Mouse (Mus musculus) hindbrain, embryonic 12.5 days (tissue): ENCODE measurements at regions not wholly inside any gene's neighbourhood (a gene's known extent, or its start where the extent isn't known, plus 50 kb on each side); places are given as distances from the start of the nearest gene placed in this dataset.

ENCODE experiments used
- ATAC-seq: fragments of 200-750 bp; cut with Nextera tagmentation; 2 replicates; pipeline ENCODE4 v1.8.0; 2017; ENCODE audit warnings: moderate TSS enrichment; ENCODE audit not compliant: low FRiP score
- H3K27ac ChIP-seq: fragments of 300-500 bp; sonication (generic); 2 replicates; pipeline ENCODE4 v1.5.1; 2016; ENCODE audit warnings: mild to moderate bottlenecking
- H3K27me3 ChIP-seq: fragments of 300-500 bp; sonication (generic); 2 replicates; pipeline ENCODE4 v1.6.1; 2016; ENCODE audit warnings: mild to moderate bottlenecking
- H3K36me3 ChIP-seq: fragments of 300-500 bp; sonication (generic); 2 replicates; pipeline ENCODE4 v1.6.1; 2016; ENCODE audit warnings: mild to moderate bottlenecking
- H3K4me1 ChIP-seq: fragments of 300-500 bp; sonication (generic); 2 replicates; pipeline ENCODE4 v1.6.1; 2016
- H3K4me2 ChIP-seq: fragments of 300-500 bp; sonication (generic); replicated peaks from 2 replicates; pipeline ENCODE4 v1.6.1; 2016; ENCODE audit warnings: mild to moderate bottlenecking
- H3K4me3 ChIP-seq: fragments of 300-500 bp; sonication (generic); 2 replicates; pipeline ENCODE4 v1.5.1; 2016; ENCODE audit warnings: mild to moderate bottlenecking
- H3K9ac ChIP-seq: fragments of 300-500 bp; sonication (generic); 2 replicates; pipeline ENCODE4 v1.6.1; 2016; ENCODE audit warnings: mild to moderate bottlenecking, moderate library complexity
- H3K9me3 ChIP-seq: fragments of 300-500 bp; sonication (generic); replicated peaks from 2 replicates; pipeline ENCODE4 v1.6.1; 2016; ENCODE audit warnings: mild to moderate bottlenecking
- WGBS: fragments of 180-500 bp; shearing (Covaris S2); methylation state at CpG from one replicate; pipeline ENCODE4 v1.1.7; 2016; 5-methylcytosine and 5-hydroxymethylcytosine counted together

- no peak overlapping the region for H3K9ac ChIP-seq
- no peak for ATAC-seq
- no peak overlapping the region for H3K4me3 ChIP-seq
- no peaks in the 10 kb centered on the region for H3K27me3 ChIP-seq
- no peaks in the 10 kb centered on the region for H3K9me3 ChIP-seq
- H3K27ac ChIP-seq, result no peak overlapping the region
- H3K4me2 ChIP-seq, result no peak overlapping the region
- no peaks in the 10 kb centered on the region for H3K36me3 ChIP-seq
- 80% methylated on average over 2 of the region's 2 CpGs for WGBS
- no peaks in the 10 kb centered on the region for H3K4me1 ChIP-seq
Measured at GRCm38 (mm10) chr12:94691341-94692029, 1000.5 kb upstream of the Flrt2 start.

DNA sequence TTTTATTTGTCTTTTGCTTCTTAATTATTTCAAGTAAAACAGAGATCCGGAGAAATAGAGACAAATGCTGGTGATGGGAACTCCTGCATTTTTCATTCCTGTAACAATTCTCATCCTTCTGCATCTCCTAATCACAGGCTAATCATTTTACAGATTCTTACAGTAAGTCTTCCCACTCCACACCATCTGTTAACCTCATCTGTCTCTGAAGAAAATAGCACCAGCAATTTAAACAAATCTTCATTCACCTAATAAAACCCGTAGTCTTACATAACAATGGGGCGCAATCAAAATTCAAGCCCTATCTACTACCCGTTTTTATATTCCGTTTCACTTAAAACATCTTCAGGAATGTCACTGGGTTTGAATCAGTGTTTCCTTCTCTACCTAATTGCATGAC is 960.6 kb upstream of the Flrt2 start:
- no peaks in the 10 kb centered on the region for H3K9me3 ChIP-seq
- H3K27ac ChIP-seq, result no peak overlapping the region
- ATAC-seq, result no peak

GRCm38 (mm10) chr12:94733179-94733578 is 958.8 kb upstream of the Flrt2 start:
- H3K27ac ChIP-seq, result no peak overlapping the region
- no peaks in the 10 kb centered on the region for H3K27me3 ChIP-seq
- 46% methylated on average over 4 of the region's 4 CpGs for WGBS
- H3K9me3 ChIP-seq, result no peaks in the 10 kb centered on the region
- no peak overlapping the region for H3K4me2 ChIP-seq
- peaks cover 5% of the 10 kb centered on the region; the same call in 1 of the 2 replicates for H3K4me1 ChIP-seq
- no peak for ATAC-seq
- no peak overlapping the region for H3K4me3 ChIP-seq
- H3K9ac ChIP-seq, result no peak overlapping the region
- H3K36me3 ChIP-seq, result no peaks in the 10 kb centered on the region

More for the DNA sequence above, 960.6 kb upstream of the Flrt2 start:
- H3K4me2 ChIP-seq, result no peak overlapping the region
- no peak overlapping the region for H3K4me3 ChIP-seq
- H3K9ac ChIP-seq, result no peak overlapping the region
- H3K27me3 ChIP-seq, result no peaks in the 10 kb centered on the region
- WGBS, result 78% methylated on average over 5 of the region's 5 CpGs
- H3K4me1 ChIP-seq, result peaks cover 5% of the 10 kb centered on the region; the same call in 1 of the 2 replicates
- H3K36me3 ChIP-seq, result no peaks in the 10 kb centered on the region

DNA sequence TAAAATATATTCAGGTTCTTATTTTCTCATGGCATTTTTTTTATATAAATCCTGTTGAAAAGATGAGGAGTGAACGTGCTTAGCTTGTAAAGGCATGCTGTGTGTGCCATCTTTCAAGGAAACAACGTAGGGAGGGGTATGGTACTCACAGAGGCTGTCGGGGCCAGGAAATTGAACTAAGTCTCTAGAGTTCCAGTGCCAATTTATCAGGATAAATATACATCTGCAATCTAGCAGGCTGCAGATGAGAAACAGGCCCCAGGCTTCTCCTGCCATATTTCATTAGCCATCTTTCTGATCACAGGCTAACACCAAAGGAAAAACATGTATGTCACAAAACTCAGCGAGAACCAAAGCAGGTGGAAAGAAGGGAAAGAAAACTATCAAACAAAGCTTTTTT is 954.8 kb upstream of the Flrt2 start:
- Histone ChIP-seq H3K27me3 (no peaks in the 10 kb centered on the region), H3K4me2 (no peak overlapping the region), H3K9ac (no peak overlapping the region), H3K27ac (no peak overlapping the region), H3K36me3 (no peaks in the 10 kb centered on the region), H3K4me3 (no peak overlapping the region), H3K4me1 (peaks cover 5% of the 10 kb centered on the region; the same call in 1 of the 2 replicates), H3K9me3 (no peaks in the 10 kb centered on the region)
- 64% methylated on average over 4 of the region's 4 CpGs for WGBS
- no peak for ATAC-seq

DNA sequence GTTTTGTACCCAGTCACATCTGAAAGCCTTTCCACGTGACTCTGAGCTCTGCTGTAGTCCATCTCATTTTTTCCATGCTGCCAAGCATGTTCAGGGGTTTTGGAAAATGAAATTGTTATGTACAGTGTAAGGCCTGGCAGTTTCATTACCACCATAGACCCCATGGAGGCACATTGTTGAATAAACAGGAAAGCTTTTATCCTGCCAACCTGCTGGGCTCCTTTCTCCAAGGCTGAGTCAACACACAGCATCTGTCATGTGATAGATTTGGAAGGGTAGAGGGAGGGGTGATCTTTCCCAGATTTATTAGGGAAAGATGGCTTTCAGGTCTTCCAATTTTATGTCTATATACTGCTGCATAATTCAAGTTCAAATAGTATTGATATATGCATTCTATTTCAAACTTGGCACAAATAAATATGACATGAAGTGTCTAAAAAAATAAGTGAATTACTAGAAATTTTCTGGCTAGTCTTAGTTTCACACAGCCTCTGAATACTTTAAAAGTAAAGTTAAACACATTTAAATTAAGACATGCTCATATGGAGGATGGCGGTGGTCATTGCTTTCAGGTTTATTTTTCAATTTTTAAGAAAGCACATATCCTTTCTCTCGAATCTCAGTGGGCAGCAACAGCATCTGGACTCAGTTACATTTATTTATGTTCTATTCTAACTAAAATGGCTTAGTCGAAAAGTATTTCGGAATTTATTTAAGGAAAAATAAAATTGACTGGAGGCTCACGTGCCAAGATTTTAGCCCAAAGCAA is 942.1 kb upstream of the Flrt2 start:
- Histone ChIP-seq H3K4me1 (no peaks in the 10 kb centered on the region), H3K4me3 (no peak overlapping the region), H3K27ac (no peak overlapping the region), H3K36me3 (no peaks in the 10 kb centered on the region), H3K9me3 (no peaks in the 10 kb centered on the region), H3K27me3 (no peaks in the 10 kb centered on the region), H3K4me2 (no peak overlapping the region), H3K9ac (no peak overlapping the region)
- WGBS, result 76% methylated on average over 6 of the region's 6 CpGs
- ATAC-seq, result no peak

DNA sequence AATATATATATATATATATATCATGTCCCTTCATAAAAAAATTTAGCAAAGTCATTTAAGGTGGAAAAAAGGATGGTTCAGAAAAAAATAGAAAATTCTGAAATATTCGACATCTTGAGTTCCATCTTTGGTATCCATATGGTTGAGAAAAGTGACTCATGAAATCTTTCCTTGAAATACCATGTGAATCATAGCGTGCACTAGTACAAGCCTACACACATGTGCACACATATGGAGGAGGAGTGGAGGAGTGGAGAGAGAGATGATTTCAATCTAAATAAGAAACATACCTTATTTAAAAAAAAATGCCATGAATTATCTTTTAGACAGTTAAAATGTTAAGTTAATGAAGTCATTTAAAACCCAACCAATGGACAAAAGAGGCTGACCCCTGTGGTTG is 936.3 kb upstream of the Flrt2 start:
- H3K36me3 ChIP-seq, result no peaks in the 10 kb centered on the region
- no peaks in the 10 kb centered on the region for H3K27me3 ChIP-seq
- ATAC-seq, result no peak
- no peak overlapping the region for H3K4me2 ChIP-seq
- WGBS, result 92% methylated on average over 2 of the region's 2 CpGs
- H3K4me1 ChIP-seq, result no peaks in the 10 kb centered on the region
- H3K9me3 ChIP-seq, result no peaks in the 10 kb centered on the region
- no peak overlapping the region for H3K4me3 ChIP-seq
- H3K9ac ChIP-seq, result no peak overlapping the region
- H3K27ac ChIP-seq, result no peak overlapping the region

GRCm38 (mm10) chr12:94795913-94796615 is 896.0 kb upstream of the Flrt2 start:
- H3K9me3 ChIP-seq, result no peaks in the 10 kb centered on the region
- H3K4me3 ChIP-seq, result no peak overlapping the region
- 62% methylated on average over 5 of the region's 5 CpGs for WGBS
- H3K27me3 ChIP-seq, result no peaks in the 10 kb centered on the region
- H3K27ac ChIP-seq, result no peak overlapping the region
- no peak for ATAC-seq
- no peaks in the 10 kb centered on the region for H3K36me3 ChIP-seq
- H3K4me1 ChIP-seq, result no peaks in the 10 kb centered on the region
- H3K4me2 ChIP-seq, result no peak overlapping the region
- no peak overlapping the region for H3K9ac ChIP-seq

DNA sequence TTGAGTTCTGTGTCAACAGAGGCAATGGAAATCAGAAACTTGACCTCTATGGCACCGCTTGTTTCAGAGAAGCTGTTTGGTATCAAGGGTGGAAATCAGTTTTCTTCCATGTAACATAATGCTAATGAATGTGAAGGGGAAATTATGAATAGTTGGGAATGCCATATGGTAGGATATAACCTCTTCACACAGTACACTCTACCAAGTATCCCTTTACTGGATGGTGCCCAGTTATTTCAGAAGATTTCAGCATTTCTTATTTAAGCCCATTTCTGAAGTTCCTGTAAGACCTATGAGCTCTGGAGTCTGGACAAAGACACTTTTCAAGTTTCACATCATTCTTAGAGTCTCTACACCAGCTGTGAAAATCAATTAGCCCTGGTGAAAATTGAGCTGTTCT is 887.3 kb upstream of the Flrt2 start:
- 0 out of 2 replicates have a peak, but pooled peaks have one; percentile 40 for ATAC-seq
- no peak overlapping the region for H3K4me2 ChIP-seq
- H3K36me3 ChIP-seq, result no peaks in the 10 kb centered on the region
- no peak overlapping the region for H3K27ac ChIP-seq
- no peaks in the 10 kb centered on the region for H3K27me3 ChIP-seq
- H3K9ac ChIP-seq, result no peak overlapping the region
- WGBS, result 88% methylated on average over 1 of the region's 1 CpGs
- H3K4me1 ChIP-seq, result no peaks in the 10 kb centered on the region; the same call in 1 of the 2 replicates
- H3K4me3 ChIP-seq, result no peak overlapping the region
- H3K9me3 ChIP-seq, result no peaks in the 10 kb centered on the region

- Histone ChIP-seq H3K9me3 (no peaks in the 10 kb centered on the region), H3K4me2 (no peak overlapping the region), H3K27me3 (no peaks in the 10 kb centered on the region), H3K4me3 (no peak overlapping the region), H3K9ac (no peak overlapping the region), H3K36me3 (no peaks in the 10 kb centered on the region), H3K27ac (no peak overlapping the region), H3K4me1 (no peaks in the 10 kb centered on the region)
- ATAC-seq, result no peak
- WGBS, result 88% methylated on average over 2 of the region's 2 CpGs
Measured at GRCm38 (mm10) chr12:94831400-94831799, 860.6 kb upstream of the Flrt2 start.

- Histone ChIP-seq H3K27me3 (no peaks in the 10 kb centered on the region), H3K4me1 (no peaks in the 10 kb centered on the region), H3K36me3 (no peaks in the 10 kb centered on the region), H3K4me3 (no peak overlapping the region), H3K27ac (no peak overlapping the region), H3K9me3 (no peaks in the 10 kb centered on the region), H3K9ac (no peak overlapping the region), H3K4me2 (no peak overlapping the region)
- ATAC-seq, result no peak
Measured at GRCm38 (mm10) chr12:94862720-94863119, 829.3 kb upstream of the Flrt2 start.

DNA sequence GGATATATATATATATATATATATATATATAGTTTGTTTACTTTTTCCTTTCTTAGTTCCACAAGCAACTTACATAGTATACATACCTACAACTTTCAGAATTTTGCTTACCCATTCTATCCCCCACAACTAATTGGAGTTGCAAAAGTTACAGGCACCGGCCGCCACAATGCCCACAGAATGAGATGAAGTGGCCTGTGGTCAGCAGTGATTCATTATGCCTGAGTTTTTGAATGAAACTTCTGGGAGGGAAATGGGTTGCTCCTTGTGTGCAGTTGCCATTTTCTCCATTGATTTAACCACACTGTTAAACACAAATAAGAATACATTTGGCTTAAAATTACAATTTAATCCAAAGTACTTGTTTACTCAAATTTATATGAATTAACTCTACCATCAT is 781.2 kb upstream of the Flrt2 start:
- Histone ChIP-seq H3K27ac (no peak overlapping the region), H3K4me3 (no peak overlapping the region), H3K9ac (no peak overlapping the region), H3K36me3 (no peaks in the 10 kb centered on the region), H3K4me1 (no peaks in the 10 kb centered on the region), H3K9me3 (no peaks in the 10 kb centered on the region), H3K4me2 (no peak overlapping the region), H3K27me3 (no peaks in the 10 kb centered on the region)
- ATAC-seq, result no peak
- 78% methylated on average over 2 of the region's 2 CpGs for WGBS

DNA sequence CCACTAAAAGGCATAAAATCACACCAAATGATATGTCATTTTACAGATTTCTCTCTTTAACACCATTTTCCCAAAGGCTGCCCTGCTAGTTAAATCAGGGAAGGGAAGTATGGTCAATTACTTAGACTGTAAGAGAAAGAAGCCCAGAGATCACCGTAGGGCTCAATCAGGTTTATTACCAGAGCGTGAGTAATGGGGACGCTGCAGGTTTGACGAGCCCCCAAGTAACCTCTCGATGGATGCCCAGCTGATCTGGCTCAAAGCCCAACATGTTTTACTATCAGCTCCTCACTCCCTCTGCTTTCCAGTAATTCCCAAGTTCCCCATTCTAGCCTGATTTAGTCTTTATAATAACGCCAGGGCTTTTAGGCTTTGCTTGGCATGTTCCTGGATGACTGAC is 749.0 kb upstream of the Flrt2 start:
- no peak overlapping the region for H3K4me2 ChIP-seq
- 85% methylated on average over 6 of the region's 6 CpGs for whole genome bisulfite sequencing

More for the DNA sequence above, 749.0 kb upstream of the Flrt2 start:
- no peak overlapping the region for H3K9ac ChIP-seq
- H3K4me1 ChIP-seq, result no peaks in the 10 kb centered on the region
- no peaks in the 10 kb centered on the region for H3K9me3 ChIP-seq
- H3K36me3 ChIP-seq, result no peaks in the 10 kb centered on the region
- ATAC-seq, result no peak
- no peak overlapping the region for H3K27ac ChIP-seq
- H3K4me3 ChIP-seq, result no peak overlapping the region
- H3K27me3 ChIP-seq, result no peaks in the 10 kb centered on the region
